Mouse (Mus musculus) liver, embryonic 16.5 days (tissue): ENCODE data around the gene Stxbp1. TPM values are rescaled to one million over a fixed set of nuclear protein-coding genes. Genes with fewer than 3 reads are reported as not detected.
A peak's percentile ranks its signal among the peaks of the same experiment; 100 is the strongest.

Experiments
- ATAC-seq: fragments of 200-750 bp; cut with Nextera tagmentation; 2 replicates; pipeline ENCODE4 v1.8.0; 2017; ENCODE audit warnings: low read depth, mild to moderate bottlenecking, moderate number of reproducible peaks, moderate library complexity
- H3K27ac ChIP-seq: fragments of 300-500 bp; sonication (generic); 2 replicates; pipeline ENCODE4 v1.5.1; 2014; ENCODE audit warnings: mild to moderate bottlenecking, low read length
- H3K27me3 ChIP-seq: fragments of 300-500 bp; sonication (generic); 2 replicates; pipeline ENCODE4 v1.6.1; 2014; ENCODE audit warnings: low read depth, low read length, mixed read lengths; ENCODE audit not compliant: control insufficient read depth, insufficient read depth
- H3K36me3 ChIP-seq: fragments of 300-500 bp; sonication (generic); 2 replicates; pipeline ENCODE4 v1.6.1; 2014; ENCODE audit warnings: mild to moderate bottlenecking; ENCODE audit not compliant: control insufficient read depth, insufficient read depth
- H3K4me1 ChIP-seq: fragments of 300-500 bp; sonication (generic); 2 replicates; pipeline ENCODE4 v1.6.1; 2014; ENCODE audit warnings: low read depth, low read length, mixed read lengths; ENCODE audit not compliant: control insufficient read depth
- H3K4me2 ChIP-seq: fragments of 300-500 bp; sonication (generic); 2 replicates; pipeline ENCODE4 v1.6.1; 2014; ENCODE audit warnings: low read depth, low read length, mixed read lengths
- H3K4me3 ChIP-seq: fragments of 300-500 bp; sonication (generic); 2 replicates; pipeline ENCODE4 v1.5.1; 2014; ENCODE audit warnings: low read depth, mild to moderate bottlenecking, low read length
- H3K9ac ChIP-seq: fragments of 300-500 bp; sonication (generic); 2 replicates; pipeline ENCODE4 v1.6.1; 2014; ENCODE audit warnings: low read depth, low read length
- H3K9me3 ChIP-seq: fragments of 300-500 bp; sonication (generic); replicated peaks from 2 replicates; pipeline ENCODE4 v1.6.1; 2016; ENCODE audit warnings: low read length; ENCODE audit not compliant: control insufficient read depth
- WGBS: fragments of 180-500 bp; shearing (Covaris S2); extraction: QIAGEN DNeasy Blood & Tissue Kit; methylation state at CpG from one replicate; pipeline ENCODE4 v1.1.7; 2014; ENCODE audit not compliant: insufficient replicate concordance; 5-methylcytosine and 5-hydroxymethylcytosine counted together
- polyA plus RNA-seq: library from polyadenylated mRNA; unstranded; fragments of >200 nt; fragmentation: Nextera tagmentation; extraction: Ambion mirVana; gene quantifications from 2 replicates; pipeline ENCODE4 v1.2.1, GENCODE M21; 2015

Stxbp1 gene
- polyA plus RNA-seq, 1 experiment from 2014 or later, result 2.9 TPM

GRCm38 (mm10) chr2:32761361-32761760, 85.7 kb downstream of the Stxbp1 start:
- Histone ChIP-seq H3K4me1 (peaks cover 7% of the 10 kb centered on the region), H3K27me3 (no peaks in the 10 kb centered on the region), H3K36me3 (no peaks in the 10 kb centered on the region), H3K9ac (no peak overlapping the region), H3K4me2 (no peak overlapping the region), H3K4me3 (no peak overlapping the region), H3K27ac (no peak overlapping the region), H3K9me3 (no peaks in the 10 kb centered on the region)
- 86% methylated on average over 14 of the region's 14 CpGs for WGBS
- no peak for ATAC-seq

GRCm38 (mm10) chr2:32759001-32759400, 88.0 kb downstream of the Stxbp1 start:
- Histone ChIP-seq H3K9me3 (no peaks in the 10 kb centered on the region), H3K4me1 (peaks cover 7% of the 10 kb centered on the region), H3K4me3 (no peak overlapping the region), H3K36me3 (no peaks in the 10 kb centered on the region), H3K9ac (no peak overlapping the region), H3K27ac (no peak overlapping the region), H3K4me2 (no peak overlapping the region), H3K27me3 (no peaks in the 10 kb centered on the region)
- no peak for ATAC-seq
- 89% methylated on average over 2 of the region's 2 CpGs for WGBS

- 0 out of 2 replicates have a peak, but pooled peaks have one; percentile 10 for ATAC-seq
- Histone ChIP-seq H3K9ac (no peak overlapping the region), H3K4me2 (no peak overlapping the region), H3K36me3 (no peaks in the 10 kb centered on the region), H3K27me3 (no peaks in the 10 kb centered on the region), H3K9me3 (no peaks in the 10 kb centered on the region), H3K4me3 (no peak overlapping the region), H3K27ac (no peak overlapping the region), H3K4me1 (peaks cover 7% of the 10 kb centered on the region)
- 78% methylated on average over 8 of the region's 8 CpGs for WGBS
Measured at GRCm38 (mm10) chr2:32758503-32758902, 88.5 kb downstream of the Stxbp1 start.

- Histone ChIP-seq H3K4me3 (peak within 1 kb of the TSS; percentile 83), H3K4me2 (peak within 1 kb of the TSS; percentile 99), H3K27me3 (no peaks in the 10 kb centered on the region), H3K4me1 (peaks cover 7% of the 10 kb centered on the region), H3K9ac (peak within 1 kb of the TSS; percentile 80), H3K27ac (peak within 1 kb of the TSS; percentile 76), H3K9me3 (no peaks in the 10 kb centered on the region), H3K36me3 (no peaks in the 10 kb centered on the region)
- peak; percentile 93 for ATAC-seq
- under 1% methylated on average over 66 of the region's 66 CpGs for WGBS
Measured at GRCm38 (mm10) chr2:32757056-32757845, 89.8 kb downstream of the Stxbp1 start, which contains the start of gene Tor2a. Gene Tor2a (plus strand): TSS chr2:32757234.

- Histone ChIP-seq H3K4me1 (peaks cover 7% of the 10 kb centered on the region), H3K9me3 (no peaks in the 10 kb centered on the region), H3K27me3 (no peaks in the 10 kb centered on the region), H3K4me3 (peak overlapping the region; percentile 9; the same call in 1 of the 2 replicates), H3K4me2 (peak overlapping the region; percentile 99; the same call in 1 of the 2 replicates), H3K9ac (no peak overlapping the region), H3K36me3 (no peaks in the 10 kb centered on the region), H3K27ac (no peak overlapping the region)
- WGBS, result 37% methylated on average over 6 of the region's 6 CpGs
- ATAC-seq, result no peak
Measured at GRCm38 (mm10) chr2:32756674-32757055, 90.4 kb downstream of the Stxbp1 start.

GRCm38 (mm10) chr2:32752181-32752580, 94.9 kb downstream of the Stxbp1 start:
- WGBS, result 68% methylated on average over 10 of the region's 10 CpGs
- no peaks in the 10 kb centered on the region for H3K9me3 ChIP-seq
- H3K36me3 ChIP-seq, result no peaks in the 10 kb centered on the region
- no peak overlapping the region for H3K9ac ChIP-seq
- peak; percentile 30 for ATAC-seq
- H3K4me2 ChIP-seq, result no peak overlapping the region
- H3K27me3 ChIP-seq, result no peaks in the 10 kb centered on the region
- H3K4me3 ChIP-seq, result no peak overlapping the region
- H3K4me1 ChIP-seq, result peaks cover 2% of the 10 kb centered on the region; the same call in 1 of the 2 replicates
- H3K27ac ChIP-seq, result no peak overlapping the region

GRCm38 (mm10) chr2:32751665-32752033, 95.4 kb downstream of the Stxbp1 start:
- H3K27me3 ChIP-seq, result no peaks in the 10 kb centered on the region
- peak overlapping the region; percentile 42 for H3K4me2 ChIP-seq
- H3K4me3 ChIP-seq, result peak overlapping the region; percentile 24
- no peak overlapping the region for H3K9ac ChIP-seq
- WGBS, result 59% methylated on average over 9 of the region's 10 CpGs
- H3K27ac ChIP-seq, result no peak overlapping the region
- H3K4me1 ChIP-seq, result peaks cover under 1% of the 10 kb centered on the region; the same call in 1 of the 2 replicates
- H3K9me3 ChIP-seq, result no peaks in the 10 kb centered on the region
- no peak for ATAC-seq
- H3K36me3 ChIP-seq, result no peaks in the 10 kb centered on the region

GRCm38 (mm10) chr2:32750887-32751664, 96.0 kb downstream of the Stxbp1 start:
- no peaks in the 10 kb centered on the region for H3K9me3 ChIP-seq
- peak overlapping the region; percentile 42 for H3K4me2 ChIP-seq
- no peaks in the 10 kb centered on the region for H3K4me1 ChIP-seq
- no peak overlapping the region for H3K27ac ChIP-seq
- peak; percentile 84 for ATAC-seq
- H3K4me3 ChIP-seq, result peak overlapping the region; percentile 24
- 62% methylated on average over 31 of the region's 31 CpGs for WGBS
- H3K36me3 ChIP-seq, result no peaks in the 10 kb centered on the region
- no peak overlapping the region for H3K9ac ChIP-seq
- H3K27me3 ChIP-seq, result no peaks in the 10 kb centered on the region

- no peaks in the 10 kb centered on the region for H3K4me1 ChIP-seq
- H3K9me3 ChIP-seq, result no peaks in the 10 kb centered on the region
- no peak overlapping the region for H3K4me2 ChIP-seq
- no peaks in the 10 kb centered on the region for H3K27me3 ChIP-seq
- ATAC-seq, result no peak
- 71% methylated on average over 7 of the region's 7 CpGs for WGBS
- H3K36me3 ChIP-seq, result no peaks in the 10 kb centered on the region
- no peak overlapping the region for H3K4me3 ChIP-seq
- H3K9ac ChIP-seq, result no peak overlapping the region
- no peak overlapping the region for H3K27ac ChIP-seq
Measured at GRCm38 (mm10) chr2:32750199-32750598, 96.8 kb downstream of the Stxbp1 start.
